Mouse (Mus musculus) urinary bladder, adult 2 months (tissue): Measurements from ENCODE around the gene Gpx8. TPM values are rescaled to one million over a fixed set of nuclear protein-coding genes. Genes with fewer than 3 reads are reported as not detected.
"Not testable (repeated sequence)": the region's sequence is repeated elsewhere in the genome, so short reads cannot be mapped to it uniquely, and the experiment has no call there.

Source experiments
- DNase-seq: peaks from one replicate; pipeline ENCODE4 v3.0.0; 2022; ENCODE audit warnings: low spot score
- polyA plus RNA-seq: library from polyadenylated mRNA; depleted of rRNA; stranded (reverse); fragments of >200 nt; gene quantifications from 2 replicates; pipeline ENCODE4 v1.2.3, GENCODE M21; 2012; rRNA removed

The Gpx8 gene
- polyA plus RNA-seq, 1 experiment = 114 TPM

DNA sequence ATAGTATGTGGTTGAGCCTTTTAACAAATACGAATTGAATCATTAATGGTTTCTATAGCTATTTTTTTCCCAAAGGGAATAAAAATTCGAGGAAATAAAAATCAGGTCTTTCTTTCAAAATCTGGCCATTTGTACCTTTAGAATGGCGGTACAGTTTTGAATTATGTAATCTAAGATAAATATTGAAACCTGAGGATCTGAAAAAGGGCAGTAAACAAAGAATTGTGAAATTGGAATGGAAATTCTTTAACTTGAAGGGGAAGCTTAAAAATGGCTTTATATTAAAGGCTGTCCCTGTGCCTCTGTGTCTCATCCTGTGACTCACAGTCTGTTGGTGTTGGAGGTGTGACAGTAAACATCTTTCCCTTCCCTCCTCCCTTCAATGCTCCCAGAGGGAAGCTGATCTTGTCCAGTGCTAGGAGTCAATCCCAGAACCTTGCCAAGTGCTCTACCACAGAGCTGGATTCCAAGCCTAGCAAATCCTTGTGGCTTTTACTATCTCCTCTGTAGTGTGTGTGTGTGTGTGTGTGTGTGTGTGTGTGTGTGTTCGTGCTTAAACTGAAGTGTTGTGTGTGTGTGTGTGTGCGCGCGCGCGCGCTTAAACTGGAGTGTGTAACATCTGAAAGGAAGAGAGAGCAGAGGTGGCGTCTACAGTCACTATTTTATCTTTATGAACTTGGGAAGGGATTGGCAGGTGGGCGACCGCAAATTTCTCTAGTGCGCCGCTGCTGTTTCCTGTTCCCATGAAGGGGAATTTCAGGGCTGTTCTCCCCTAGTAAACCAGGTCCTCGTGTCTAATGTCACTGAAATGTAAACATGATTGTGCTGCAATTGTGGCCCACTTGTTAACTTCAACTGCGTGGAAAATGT, 22.7 kb downstream of the Gpx8 start:
- no peak for DNase-seq

DNA sequence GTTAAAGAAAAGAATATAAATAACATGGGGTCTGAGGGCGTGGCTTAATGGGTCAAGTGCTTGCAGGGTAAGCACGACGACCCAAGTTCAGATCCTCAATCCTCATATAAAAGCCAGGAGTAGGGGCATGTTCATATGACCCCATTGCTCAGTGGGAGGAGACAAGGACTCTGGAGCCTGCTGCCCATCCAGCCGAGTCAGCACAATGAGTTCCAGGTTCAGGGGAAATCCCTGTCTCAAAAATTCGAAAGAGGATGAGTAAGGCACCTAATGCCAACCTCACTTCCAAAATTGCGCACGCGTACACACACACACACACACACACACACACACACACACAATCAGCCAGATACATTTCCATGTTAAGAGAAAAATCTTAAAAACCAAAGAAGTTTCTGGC, 23.7 kb downstream of the Gpx8 start:
- DNase-seq = no peak

DNA sequence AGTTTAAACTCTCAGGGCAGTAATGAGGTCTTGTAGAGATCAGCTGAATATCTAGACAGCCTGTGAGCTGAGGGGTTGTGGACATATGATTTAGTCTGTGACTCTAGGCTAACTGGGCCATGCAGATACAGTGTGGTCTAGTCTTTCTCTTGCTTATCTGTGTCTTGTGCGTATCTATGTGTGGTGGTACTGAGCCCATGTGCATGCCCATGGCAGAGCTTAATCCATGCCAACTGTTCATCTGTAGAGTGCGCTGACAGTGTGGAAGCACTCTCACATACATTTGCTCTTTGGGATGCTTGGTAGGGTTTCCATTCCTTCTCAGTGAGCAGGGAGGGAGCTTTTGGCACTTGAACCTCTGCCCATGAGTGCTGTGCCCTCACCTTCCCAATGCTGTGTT, 24.7 kb downstream of the Gpx8 start:
- DNase-seq = no peak

DNA sequence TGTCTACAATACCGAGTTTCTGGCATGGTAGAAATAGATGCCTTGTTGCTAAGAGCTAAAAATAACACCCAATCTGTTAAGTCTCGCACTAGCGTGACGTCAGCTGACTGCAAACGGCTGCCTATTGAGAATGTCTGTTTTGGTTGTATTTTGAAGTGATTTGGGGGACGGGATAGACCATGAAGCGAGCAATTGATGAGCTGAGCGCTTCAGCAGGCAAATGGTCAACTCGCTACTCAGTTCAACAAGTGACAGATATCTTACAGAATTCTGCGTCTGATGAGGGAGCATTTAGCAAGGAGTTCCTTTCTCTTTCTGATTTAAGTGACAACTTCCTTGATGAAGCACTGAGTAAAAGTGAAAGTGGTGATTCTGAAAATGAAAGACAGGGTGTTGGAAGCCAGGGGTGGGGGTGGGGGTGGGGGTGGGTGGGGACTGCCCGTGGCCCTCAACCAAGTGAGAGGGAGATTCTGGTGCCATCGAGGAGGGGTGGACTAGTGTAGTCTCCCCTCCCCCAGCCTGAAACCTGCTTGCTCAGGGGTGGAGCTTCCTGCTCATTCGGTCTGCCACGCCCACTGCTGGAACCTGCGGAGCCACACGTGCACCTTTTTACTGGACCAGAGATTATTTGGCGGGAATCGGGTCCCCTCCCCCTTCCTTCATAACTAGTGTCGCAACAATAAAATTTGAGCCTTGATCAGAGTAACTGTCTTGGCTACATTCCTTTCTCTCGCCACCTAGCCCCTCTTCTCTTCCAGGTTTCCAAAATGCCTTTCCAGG, 32.8 kb downstream of the Gpx8 start:
- not testable (repeated sequence) for DNase-seq

DNA sequence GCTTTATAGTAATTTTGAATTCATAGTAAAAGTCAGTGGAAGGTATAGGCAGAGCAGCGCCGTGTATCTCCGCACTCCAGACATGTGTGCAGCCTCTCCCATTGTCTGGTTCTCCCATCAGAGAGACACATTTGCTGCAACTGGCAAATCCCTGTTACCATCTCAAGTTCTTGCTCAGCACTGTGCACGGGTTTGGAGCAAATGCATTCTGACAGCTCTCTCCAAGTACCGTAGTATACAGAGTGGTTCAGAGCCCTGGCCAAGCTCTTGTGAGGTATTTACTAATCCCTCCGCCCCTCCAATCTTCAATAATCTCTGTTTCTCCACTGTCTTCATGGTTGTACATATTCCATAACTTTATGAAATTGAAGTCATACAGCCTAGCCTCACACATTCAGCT, 33.5 kb downstream of the Gpx8 start:
- DNase-seq = no peak

DNA sequence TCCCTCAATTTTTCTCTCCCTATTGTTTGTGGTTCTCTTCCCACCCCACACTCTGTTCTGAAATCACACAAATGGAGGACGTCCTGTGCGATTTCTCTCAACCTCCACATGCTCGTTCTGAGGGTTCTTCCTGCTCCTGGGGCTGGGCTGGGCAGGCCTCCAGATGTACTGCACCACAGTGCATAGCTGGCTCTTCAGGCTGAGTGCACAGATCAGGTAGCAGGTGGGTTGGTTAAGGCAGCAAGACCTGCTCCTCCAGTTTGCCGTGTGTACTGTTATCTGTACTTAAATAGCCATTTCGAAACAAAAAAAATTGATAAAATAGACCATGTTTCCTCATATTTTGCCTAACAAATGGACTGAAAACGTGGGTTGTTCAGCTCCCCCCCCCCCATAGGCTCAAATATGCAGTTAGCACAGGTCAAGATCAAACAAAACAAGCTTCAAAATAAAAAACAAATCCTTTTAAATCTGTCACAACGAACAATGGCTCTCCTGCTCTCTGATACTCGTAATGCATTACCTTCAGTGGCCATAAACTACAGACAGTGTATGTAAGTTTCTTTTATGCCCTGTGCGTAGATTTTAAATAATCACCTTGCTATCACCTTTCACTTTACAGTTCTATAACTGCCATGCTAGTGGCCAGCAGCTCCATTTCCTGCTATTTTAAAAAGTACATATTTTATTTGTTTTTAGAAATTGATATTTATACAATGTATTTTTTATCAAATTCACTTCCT, 45.5 kb downstream of the Gpx8 start:
- DNase-seq = no peak

DNA sequence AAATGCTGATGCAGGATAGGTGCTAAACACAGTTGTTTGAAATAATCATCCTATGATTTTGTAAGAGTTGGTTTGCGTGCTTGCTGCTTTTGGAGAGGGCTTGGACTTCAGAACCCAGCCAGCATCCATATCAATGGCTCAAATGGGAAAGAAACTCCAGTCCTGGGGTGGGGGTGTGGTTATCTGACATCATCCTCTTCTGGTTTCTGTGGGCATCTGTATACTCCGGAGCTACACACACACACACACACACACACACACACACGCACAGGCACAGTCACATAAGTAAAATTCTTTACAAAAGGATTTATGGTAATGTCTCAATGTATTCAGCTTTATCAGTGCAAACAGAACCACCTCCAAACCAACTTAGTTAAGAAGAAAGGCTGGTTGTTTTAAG, 46.1 kb downstream of the Gpx8 start:
- DNase-seq = no peak

- DNase-seq = peak; percentile 38
These were observed 47.6 kb downstream of the Gpx8 start for GRCm38 (mm10) chr13:112998427-112999201.

GRCm38 (mm10) chr13:112997369-112997768, 48.8 kb downstream of the Gpx8 start:
- DNase-seq = no peak

GRCm38 (mm10) chr13:112996407-112996806, 49.8 kb downstream of the Gpx8 start:
- no peak for DNase-seq

GRCm38 (mm10) chr13:112994191-112994590, 52.0 kb downstream of the Gpx8 start:
- peak; percentile 48 for DNase-seq

DNA sequence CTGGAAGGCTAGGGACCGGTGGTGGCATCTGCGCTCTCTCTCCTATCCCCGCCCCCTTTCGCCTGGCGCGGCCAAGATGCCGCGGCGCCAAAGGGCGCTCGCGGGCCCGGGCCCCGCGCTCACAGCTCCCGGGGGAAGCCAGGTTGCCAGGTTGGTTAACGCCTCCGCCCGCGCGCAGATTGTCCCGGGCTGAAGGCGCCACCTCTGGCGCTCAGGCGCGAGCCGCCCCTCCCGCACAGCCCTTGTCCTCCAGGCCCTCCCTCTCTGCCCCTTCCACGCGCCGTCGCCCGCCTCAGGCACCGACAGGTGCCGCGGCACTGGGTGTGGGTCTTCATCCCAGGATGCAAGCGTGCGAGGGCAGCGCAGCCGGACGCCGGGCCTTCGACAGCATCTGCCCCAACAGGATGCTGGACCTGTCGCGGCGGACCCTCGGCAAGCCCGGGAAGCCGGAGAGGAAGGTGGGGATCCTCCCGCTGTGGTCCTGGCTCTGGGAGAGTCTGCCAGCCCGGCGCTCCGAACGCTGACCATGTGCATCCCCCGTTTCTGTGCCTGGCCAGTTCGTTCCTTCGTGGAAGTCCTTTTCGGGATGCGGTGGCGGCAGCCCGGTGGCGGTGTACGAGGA, 52.6 kb downstream of the Gpx8 start, which contains the start of gene Mcidas:
TSS of gene Mcidas (plus strand) at position 315 of the 622 bp plus-strand sequence.
- DNase-seq = peak; percentile 33

Other genes starting within 250 kb of the Gpx8 start
- 139 and 141 TPM in 2 replicates for gene Plpp1, start 245.6 kb downstream of the Gpx8 start, polyA plus RNA-seq
- 35.2 and 36.1 TPM in 2 replicates for gene Mtrex, start 119.0 kb downstream of the Gpx8 start, polyA plus RNA-seq
- 9.8 and 10.6 TPM in 2 replicates for gene Dhx29, start 119.0 kb downstream of the Gpx8 start, polyA plus RNA-seq
- 0.57 and 0.67 TPM in 2 replicates for gene Ccno, start 58.6 kb downstream of the Gpx8 start, polyA plus RNA-seq
- 0.14 and 0.25 TPM in 2 replicates for gene Mcidas, start 52.6 kb downstream of the Gpx8 start, polyA plus RNA-seq
- not detected in 2 replicates for gene Cdc20b, start 11.3 kb downstream of the Gpx8 start, polyA plus RNA-seq
- 4.0 and 5.1 TPM in 2 replicates for gene Gzma, start 54.6 kb upstream of the Gpx8 start, polyA plus RNA-seq
- gene Esm1, start 163.2 kb upstream of the Gpx8 start, polyA plus RNA-seq = 2.5 and 2.6 TPM in 2 replicates
- 0.07 and 0.23 TPM in 2 replicates for gene Gzmk, start 179.5 kb upstream of the Gpx8 start, polyA plus RNA-seq
- 2.1 and 2.7 TPM in 2 replicates for gene BC067074, start 246.7 kb upstream of the Gpx8 start, polyA plus RNA-seq